Mouse (Mus musculus) cortical plate, adult 2 months (tissue): ENCODE data around the gene Nck1.

Experiments used
- CTCF ChIP-seq: fragments of 200-500 bp; IDR thresholded peaks from 2 replicates; pipeline ENCODE4 v1.5.1; 2011; ENCODE audit warnings: mild to moderate bottlenecking, control low read depth, low read length; ENCODE audit not compliant: insufficient read depth; ENCODE audit errors: extremely low read depth
- POLR2A ChIP-seq: fragments of 200-500 bp; IDR thresholded peaks from 2 replicates; pipeline ENCODE4 v1.6.1; 2011; ENCODE audit warnings: mild to moderate bottlenecking, low read length, control low read depth; ENCODE audit not compliant: insufficient read depth; ENCODE audit errors: extremely low read depth

GRCm38 (mm10) chr9:100473361-100473760 is 72.6 kb downstream of the Nck1 start:
- TF ChIP-seq POLR2A (no peak), CTCF (no peak)
